Mouse (Mus musculus) thymus, postnatal 25 days (tissue): ENCODE results near the gene Acbd3.

Experiments
- DNase-seq: peaks from one replicate; pipeline ENCODE4 v3.0.0; 2022

Gene Acbd3

GRCm38 (mm10) chr1:180762679-180763078 lies 36.8 kb downstream of the Acbd3 start:
- DNase-seq = no peak

GRCm38 (mm10) chr1:180763307-180763706 lies 37.5 kb downstream of the Acbd3 start:
- no peak for DNase-seq

- DNase-seq = peak; percentile 83
Measured at GRCm38 (mm10) chr1:180763828-180764227, 38.0 kb downstream of the Acbd3 start.

DNA sequence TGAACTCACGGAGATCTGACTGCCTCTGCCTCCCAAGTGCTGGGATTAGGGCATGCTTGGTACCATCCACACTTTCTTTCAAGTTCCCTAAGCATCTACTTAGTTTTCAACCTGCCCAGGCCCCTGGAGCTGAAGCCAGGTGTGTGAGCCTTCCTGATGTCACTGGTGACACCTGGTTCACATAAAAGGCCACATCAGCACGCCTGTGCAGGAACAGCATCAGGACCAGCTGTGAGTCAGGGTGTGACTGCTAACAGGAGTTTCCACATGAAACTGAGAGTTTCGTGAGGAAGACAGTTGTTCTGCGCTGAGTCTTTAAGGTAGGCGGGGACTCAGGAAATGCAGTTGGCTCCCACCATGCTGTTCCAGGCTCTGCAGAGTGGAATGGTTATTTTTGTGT lies 39.5 kb downstream of the Acbd3 start:
- DNase-seq = no peak

- peak; percentile 41 for DNase-seq
Measured at GRCm38 (mm10) chr1:180766557-180766956, 40.7 kb downstream of the Acbd3 start.

GRCm38 (mm10) chr1:180767541-180768333 lies 41.9 kb downstream of the Acbd3 start:
- DNase-seq = peak; percentile 53

- DNase-seq = peak; percentile 86
Measured at GRCm38 (mm10) chr1:180768334-180769168, 42.7 kb downstream of the Acbd3 start.

DNA sequence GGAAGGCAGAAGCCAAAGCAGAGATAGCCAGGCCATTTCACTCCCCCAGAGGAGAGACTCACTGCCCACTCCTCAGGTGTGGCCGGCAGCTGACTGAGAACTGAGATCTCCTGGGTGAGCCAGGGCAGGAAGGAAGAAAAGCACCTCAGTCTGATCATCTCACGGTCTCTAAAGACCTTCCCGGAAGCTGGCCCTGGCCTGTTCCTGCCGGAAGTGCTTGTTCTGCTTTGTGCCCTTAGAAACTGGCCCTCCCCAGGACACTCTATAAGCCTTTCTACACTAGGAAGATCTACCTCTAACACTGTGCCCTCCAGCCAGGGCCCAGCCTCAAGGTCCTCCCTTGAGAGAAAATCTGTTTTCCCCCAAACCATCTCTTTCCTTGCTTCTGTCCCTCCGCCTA lies 45.5 kb downstream of the Acbd3 start:
- DNase-seq = no peak

DNA sequence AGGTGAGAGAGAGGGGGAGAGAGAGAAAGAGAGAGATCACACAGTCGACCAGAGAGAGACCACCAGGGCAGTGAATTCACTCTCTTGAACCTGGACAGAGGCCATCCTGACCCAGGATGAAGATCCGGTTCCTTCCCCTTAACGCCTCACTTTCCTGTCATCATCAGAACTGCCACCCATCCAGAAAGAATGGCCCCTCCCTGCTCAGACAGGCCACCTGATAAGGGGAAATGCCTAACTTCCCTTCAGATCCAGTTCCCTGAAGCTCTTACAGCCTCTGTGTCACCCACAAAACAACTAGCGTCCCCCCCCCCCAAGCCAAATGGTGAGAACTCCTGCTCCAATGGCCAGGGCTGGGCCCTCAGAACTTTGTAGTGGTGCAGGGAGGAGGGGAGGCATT lies 45.9 kb downstream of the Acbd3 start:
- no peak for DNase-seq

DNA sequence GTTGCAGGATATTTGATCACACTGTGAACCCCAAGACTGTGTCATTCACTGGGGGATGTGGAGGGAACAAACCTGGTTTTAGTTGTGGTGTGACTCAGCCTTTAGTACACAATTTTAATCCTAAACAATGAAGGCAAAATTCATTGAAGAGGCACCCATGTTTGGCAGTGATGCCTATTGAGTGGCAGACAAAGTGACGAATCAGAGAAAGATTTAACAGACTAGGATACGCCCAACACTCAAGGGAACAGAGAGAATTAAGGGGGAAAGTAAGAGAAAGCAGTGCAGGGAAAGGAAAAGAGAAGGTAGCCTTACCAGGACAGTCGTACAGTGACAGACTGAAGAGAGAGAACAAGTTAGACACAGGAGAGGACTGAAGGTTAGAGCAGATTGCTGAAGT lies 46.4 kb downstream of the Acbd3 start:
- DNase-seq = no peak

- DNase-seq = peak; percentile 48
Measured at GRCm38 (mm10) chr1:180774664-180775063, 48.8 kb downstream of the Acbd3 start.

GRCm38 (mm10) chr1:180775317-180775716 lies 49.5 kb downstream of the Acbd3 start:
- peak; percentile 38 for DNase-seq

GRCm38 (mm10) chr1:180775849-180776493 lies 50.1 kb downstream of the Acbd3 start:
- no peak for DNase-seq

DNA sequence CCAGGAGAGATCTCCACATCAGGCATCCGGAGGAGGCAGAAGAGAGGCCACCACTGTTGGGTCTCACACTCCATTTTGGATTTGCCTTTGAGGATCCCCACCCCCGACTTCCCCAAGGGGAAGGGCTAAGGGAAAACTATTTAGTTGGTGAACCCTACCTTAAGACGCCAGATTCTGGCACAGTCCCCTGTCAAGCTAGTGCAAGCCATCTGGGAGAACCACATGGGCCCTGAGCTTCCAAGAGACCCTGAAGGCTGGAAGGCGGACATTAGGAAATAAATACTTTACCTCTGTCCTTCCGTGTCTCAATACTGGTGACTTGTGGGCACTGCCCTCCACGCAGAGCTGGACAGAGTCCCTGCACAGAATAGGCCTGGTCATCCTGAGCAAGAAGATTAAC lies 50.7 kb downstream of the Acbd3 start:
- no peak for DNase-seq

DNA sequence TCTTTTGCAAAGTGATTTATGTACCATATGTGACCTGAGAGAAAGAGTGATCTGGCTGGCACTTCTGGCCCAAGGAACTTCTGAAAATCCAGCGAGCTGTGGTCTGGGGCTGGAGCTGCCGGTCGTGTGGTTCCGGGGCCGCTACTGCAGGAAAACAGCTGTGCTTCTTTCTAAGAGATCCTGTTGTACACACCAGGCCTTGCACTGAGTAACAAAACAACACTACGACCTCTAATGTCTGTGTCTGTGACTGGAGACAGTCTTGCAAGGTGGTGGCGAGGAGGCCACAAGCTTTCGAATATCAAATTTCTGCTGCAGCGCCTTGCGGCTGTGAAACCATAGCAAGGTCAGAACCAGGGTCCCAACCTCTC lies 51.4 kb downstream of the Acbd3 start:
- no peak for DNase-seq

DNA sequence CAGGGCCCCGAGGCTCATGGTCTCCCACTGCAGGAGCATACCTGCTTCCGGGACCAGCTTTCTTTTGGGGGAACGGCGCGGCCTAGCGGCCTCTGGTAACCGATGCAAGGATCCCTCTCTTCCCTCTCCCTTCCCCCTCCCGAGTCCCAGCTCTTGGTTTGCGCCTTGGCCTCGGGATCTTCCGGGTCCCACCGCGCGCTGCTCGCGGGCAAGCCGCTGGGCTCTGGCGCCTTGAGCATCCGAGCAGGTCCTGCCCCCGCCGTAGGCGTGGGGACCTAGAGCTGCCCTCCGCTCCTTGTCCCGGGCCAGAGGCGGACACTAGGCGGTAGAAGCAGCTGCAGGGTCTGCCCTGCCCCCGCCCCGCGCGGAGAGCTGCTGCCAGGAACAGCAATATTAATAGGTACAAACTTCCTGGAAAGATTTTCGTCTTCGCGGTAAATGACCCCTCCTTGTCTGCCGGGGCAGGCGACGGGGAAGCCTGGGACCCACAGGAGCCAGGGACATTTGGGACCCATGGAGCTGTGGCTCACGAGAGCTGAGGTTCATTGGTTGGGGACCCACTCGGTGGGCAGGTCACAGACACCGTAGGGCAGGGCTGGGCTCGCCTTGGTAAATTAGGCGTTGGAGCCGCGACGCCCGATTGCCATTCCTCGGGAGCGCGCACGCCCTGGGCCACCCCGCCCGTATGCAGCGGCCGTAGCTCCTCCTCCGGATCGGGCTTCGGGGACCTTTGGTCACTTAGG lies 52.0 kb downstream of the Acbd3 start:
- DNase-seq = peak; percentile 88

DNA sequence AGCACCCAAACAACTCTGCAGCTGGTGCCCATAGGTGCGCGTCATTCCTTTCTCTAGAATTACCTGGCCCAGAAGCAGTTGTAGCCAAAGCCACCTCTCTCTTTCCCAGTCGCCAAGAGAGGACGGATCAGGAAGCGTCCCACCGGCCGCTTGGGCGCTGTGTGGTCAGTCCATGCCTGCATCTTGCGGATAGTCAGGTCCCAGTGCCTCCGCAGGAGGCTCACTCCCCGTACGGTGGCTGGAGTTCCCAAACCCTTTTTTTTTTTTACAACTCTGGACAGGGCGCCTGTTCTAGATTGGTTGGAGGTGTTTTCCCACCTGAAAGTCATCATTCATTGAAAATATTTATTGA lies 52.5 kb downstream of the Acbd3 start:
- DNase-seq = no peak

DNA sequence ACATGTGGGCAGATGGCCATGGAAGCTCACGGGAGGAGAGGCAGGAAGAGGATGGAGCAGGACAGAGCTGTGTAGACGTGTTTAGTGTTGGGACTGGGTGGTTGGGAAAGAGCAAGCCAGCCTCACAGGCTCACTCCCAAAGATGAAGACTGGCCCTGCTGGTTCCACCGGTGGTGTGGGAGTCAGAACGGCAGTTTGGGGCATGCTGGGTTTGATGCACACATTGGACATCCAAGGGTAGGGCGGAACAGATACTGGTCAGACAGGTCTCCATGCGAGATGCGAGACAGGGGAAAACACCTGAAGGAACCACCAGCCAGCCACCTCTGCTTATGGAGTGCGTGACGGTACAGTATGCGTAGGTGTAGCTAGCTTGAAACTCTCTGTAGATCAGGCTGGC lies 53.1 kb downstream of the Acbd3 start:
- no peak for DNase-seq

- no peak for DNase-seq
Measured at GRCm38 (mm10) chr1:180780291-180780690, 54.4 kb downstream of the Acbd3 start.

DNA sequence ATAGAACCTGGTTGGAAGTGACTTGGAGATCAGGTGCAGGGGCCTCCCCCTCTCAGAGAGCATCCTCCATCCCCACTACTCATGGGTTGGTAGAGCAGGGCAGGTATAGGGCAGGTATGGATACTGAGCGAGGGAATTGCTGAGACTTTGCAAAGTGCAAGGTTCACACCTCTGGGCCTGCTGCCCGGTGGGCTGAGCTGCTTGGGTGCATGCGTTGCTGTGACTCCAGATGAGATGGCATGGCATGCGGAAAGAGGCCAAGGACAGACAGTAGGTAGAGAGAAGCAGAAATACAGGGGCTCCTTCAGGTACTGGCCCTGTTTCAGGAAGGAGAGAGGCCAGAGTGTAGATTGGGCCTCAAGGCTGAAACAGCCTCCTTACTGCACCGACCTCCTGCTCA lies 55.4 kb downstream of the Acbd3 start:
- no peak for DNase-seq

DNA sequence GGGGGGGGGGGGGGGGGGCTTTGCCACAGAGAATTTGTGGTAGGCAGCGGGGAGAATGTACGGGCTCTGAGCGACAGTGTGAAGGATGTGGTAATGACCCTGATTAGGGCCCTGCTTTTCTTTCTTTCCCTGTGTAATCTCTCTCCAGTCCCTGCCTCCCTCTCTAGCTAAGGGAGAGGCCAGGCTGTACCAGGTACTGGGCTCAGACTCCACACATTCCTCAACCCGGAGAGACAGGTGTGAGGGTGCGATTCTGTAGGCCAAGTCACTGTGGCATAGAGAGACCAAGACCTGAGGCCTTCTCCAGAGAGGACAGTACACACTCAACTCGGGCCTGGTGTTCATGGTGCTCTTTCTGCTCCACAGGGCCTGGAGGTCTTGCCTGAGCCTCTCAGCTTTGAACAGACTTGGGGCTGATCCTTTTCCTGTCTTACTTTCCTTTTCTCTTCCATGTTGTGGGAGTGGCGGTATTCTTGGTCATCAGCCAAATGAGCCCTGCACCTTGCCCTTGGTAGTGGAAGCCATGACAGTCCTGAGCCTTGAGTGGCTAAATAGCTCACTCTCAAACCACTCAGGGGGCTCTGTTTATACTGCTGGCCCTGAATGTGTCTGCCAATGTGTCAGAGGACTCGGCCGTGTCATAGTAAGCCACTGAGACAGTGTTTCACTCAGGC lies 57.2 kb downstream of the Acbd3 start:
- DNase-seq = no peak

DNA sequence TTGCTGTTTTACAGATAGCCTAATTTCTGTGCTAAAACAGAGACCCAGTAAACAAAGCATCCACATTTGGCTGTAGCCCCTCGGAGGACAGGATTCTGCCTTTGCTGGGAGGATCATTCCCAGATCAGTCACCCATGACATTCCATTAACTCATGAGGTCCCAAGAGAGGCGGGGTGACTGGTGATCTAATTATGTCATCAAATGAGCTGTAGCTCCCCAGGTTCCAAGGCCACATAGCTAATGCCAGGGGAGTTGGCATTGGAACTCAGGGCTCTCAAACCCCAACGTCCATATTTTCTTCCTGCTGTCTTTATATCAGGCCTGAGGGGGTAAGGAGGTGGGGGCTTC lies 57.7 kb downstream of the Acbd3 start:
- DNase-seq = no peak
